In genomic region chr8:10899581-10900155, GRCm38 (mm10) we compare ENCODE assay signal across 8 mouse cellular contexts.
DNase-seq lines count a peak whose midpoint lies in the region; ATAC-seq and TF ChIP-seq lines count a peak whose summit lies in the region.

No protein-coding gene starts in this region.

- DNase-seq in left cerebral cortex, postnatal 25 days (ENCODE audit: low spot score in 2 of 2): peak; percentile 41 to 52
- no peak for DNase-seq in left cerebral cortex, postnatal 4 days
- DNase-seq in cerebellum, postnatal 25 days: peak; percentile 47 to 57
- peak; percentile 73 for DNase-seq in kidney, postnatal 0 days (ENCODE audit: low spot score)
- DNase-seq in lung, postnatal 10 days: peak; percentile 53
- no peak for DNase-seq in left cerebral cortex, adult 9 months (ENCODE audit: low spot score in 2 of 2)

- H3K9me3 ChIP-seq in heart, embryonic 12.5 days (replicated peaks): no peaks in the 10 kb centered on the region
- H3K9me3 ChIP-seq in kidney, postnatal 0 days (replicated peaks; ENCODE audit: low read length): no peaks in the 10 kb centered on the region
- no peaks in the 10 kb centered on the region for H3K9me3 ChIP-seq in stomach, embryonic 16.5 days (replicated peaks; ENCODE audit: control insufficient read depth, low read length)

- H3K4me1 ChIP-seq in heart, embryonic 12.5 days (replicated peaks): peaks cover 46% of the 10 kb centered on the region
- H3K4me1 ChIP-seq in kidney, postnatal 0 days (replicated peaks; ENCODE audit: insufficient read depth, low read length): 0 out of 2 replicates have a peak, but pooled peaks cover 13% of the 10 kb centered on the region
- H3K4me1 ChIP-seq in stomach, embryonic 16.5 days (ENCODE audit: control insufficient read depth, insufficient read depth, low read length): peaks cover 9% of the 10 kb centered on the region

- no peak for ATAC-seq in heart, embryonic 12.5 days (ENCODE audit: insufficient number of reproducible peaks, low FRiP score)
- ATAC-seq in kidney, postnatal 0 days (replicated peaks; ENCODE audit: low FRiP score, low read depth): peak; percentile 41; the same call in 1 of the 2 replicates
- no peak for ATAC-seq in stomach, embryonic 16.5 days (ENCODE audit: insufficient read depth, low FRiP score)

- peak overlapping the region; percentile 41 for H3K4me2 ChIP-seq in heart, embryonic 12.5 days
- peak overlapping the region; percentile 44 for H3K4me2 ChIP-seq in kidney, postnatal 0 days (ENCODE audit: low read length)
- peak overlapping the region; percentile 20 for H3K4me2 ChIP-seq in stomach, embryonic 16.5 days (ENCODE audit: low read depth, low read length)

- WGBS in heart, embryonic 12.5 days: 13% methylated on average over 17 of the region's 17 CpGs
- 8% methylated on average over 17 of the region's 17 CpGs for WGBS in kidney, postnatal 0 days
- 11% methylated on average over 17 of the region's 17 CpGs for WGBS in stomach, embryonic 16.5 days

- H3K27me3 ChIP-seq in heart, embryonic 12.5 days (replicated peaks): 0 out of 2 replicates have a peak, but pooled peaks cover 14% of the 10 kb centered on the region
- H3K27me3 ChIP-seq in kidney, postnatal 0 days (ENCODE audit: insufficient read depth, low read length): no peaks in the 10 kb centered on the region
- no peaks in the 10 kb centered on the region for H3K27me3 ChIP-seq in stomach, embryonic 16.5 days (ENCODE audit: control insufficient read depth, insufficient read depth, low read length)

- no peaks in the 10 kb centered on the region for H3K36me3 ChIP-seq in heart, embryonic 12.5 days
- no peaks in the 10 kb centered on the region for H3K36me3 ChIP-seq in kidney, postnatal 0 days (ENCODE audit: insufficient read depth, low read length)
- no peaks in the 10 kb centered on the region for H3K36me3 ChIP-seq in stomach, embryonic 16.5 days (ENCODE audit: control insufficient read depth, insufficient read depth, low read length)

- no peak for TF ChIP-seq CTCF in kidney, postnatal 0 days (IDR thresholded peaks at IDR 0.05; ENCODE audit: low read depth)

- no peak overlapping the region for H3K9ac ChIP-seq in heart, embryonic 12.5 days
- no peak overlapping the region for H3K9ac ChIP-seq in kidney, postnatal 0 days (ENCODE audit: low read depth, low read length)
- H3K9ac ChIP-seq in stomach, embryonic 16.5 days (ENCODE audit: low read length): no peak overlapping the region; the same call in 1 of the 2 replicates

- H3K4me3 ChIP-seq in heart, embryonic 12.5 days: no peak overlapping the region
- no peak overlapping the region for H3K4me3 ChIP-seq in kidney, postnatal 0 days (replicated peaks; ENCODE audit: low read depth, low read length)
- H3K4me3 ChIP-seq in stomach, embryonic 16.5 days (replicated peaks; ENCODE audit: low read length): no peak overlapping the region

- H3K27ac ChIP-seq in heart, embryonic 12.5 days (ENCODE audit: poor library complexity, severe bottlenecking): no peak overlapping the region
- no peak overlapping the region for H3K27ac ChIP-seq in kidney, postnatal 0 days
- H3K27ac ChIP-seq in stomach, embryonic 16.5 days (ENCODE audit: low read length): no peak overlapping the region

- intact Hi-C loops in left cerebral cortex, postnatal 25 days (cut with DNase I): no loop called here
- intact Hi-C loops in left cerebral cortex, postnatal 4 days (cut with DNase I): no loop called here

Comparison
In these comparisons a context has a peak if more than half of its experiments do, and no peak if none do; other contexts are left out.
1. DNase-seq: peak in left cerebral cortex, postnatal 25 days (2 of 2), cerebellum, postnatal 25 days (2 of 2), kidney, postnatal 0 days (single experiment) and lung, postnatal 10 days (single experiment); none in left cerebral cortex, postnatal 4 days (single experiment) and left cerebral cortex, adult 9 months (0 of 2).
2. Peak in every context shown above with its lines, with median percentiles within 50 percentile points of each other: H3K4me2 ChIP-seq.